Mouse (Mus musculus): Measurements from ENCODE around the gene Crym. TPM values are rescaled to one million over a fixed set of nuclear protein-coding genes. Genes with fewer than 3 reads are reported as not detected.

Crym gene
- not detected in 2 replicates for polyA plus RNA-seq (2012; ENCODE audit: insufficient read depth, low replicate concordance)

DNA sequence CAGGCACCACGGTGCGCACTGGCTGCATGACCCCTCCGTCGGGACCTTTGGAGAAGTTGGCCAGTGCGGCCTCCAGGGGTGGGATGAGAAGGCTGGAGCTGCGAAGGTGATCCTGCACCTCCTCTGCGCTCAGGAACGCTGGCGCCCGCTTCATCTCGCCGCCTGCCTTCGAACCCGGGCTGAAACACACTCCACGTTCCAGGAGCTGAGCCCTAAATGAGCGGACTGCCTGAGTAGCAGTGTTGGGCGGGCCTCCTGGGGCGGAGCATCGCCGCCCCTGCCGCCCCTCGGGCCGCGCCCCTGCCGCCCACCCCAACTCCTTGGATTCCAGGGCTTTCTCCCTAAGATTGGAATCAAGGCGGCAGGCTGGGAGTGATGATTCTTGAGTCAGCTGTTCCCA lies at the start of gene Crym:
Gene Crym, minus strand, starts transcription at position 341 of the 400 bp plus-strand sequence.
- no peaks in the 10 kb centered on the region for H3K36me3 ChIP-seq (replicated peaks; ENCODE audit: low read length)
- H3K4me3 ChIP-seq (replicated peaks) = no peak within 1 kb of the TSS
- H3K9me3 ChIP-seq = peaks cover 11% of the 10 kb centered on the region; the same call in 1 of the 2 replicates
- no peak for TF ChIP-seq GATA1 (IDR thresholded peaks at IDR 0.05; ENCODE audit: borderline replicate concordance, low read length)
- no peak for TF ChIP-seq FLI1 (IDR thresholded peaks at IDR 0.05; ENCODE audit: low read length)
- peaks cover 37% of the 10 kb centered on the region for H3K27me3 ChIP-seq (replicated peaks)
- peaks cover 16% of the 10 kb centered on the region for H3K4me1 ChIP-seq

DNA sequence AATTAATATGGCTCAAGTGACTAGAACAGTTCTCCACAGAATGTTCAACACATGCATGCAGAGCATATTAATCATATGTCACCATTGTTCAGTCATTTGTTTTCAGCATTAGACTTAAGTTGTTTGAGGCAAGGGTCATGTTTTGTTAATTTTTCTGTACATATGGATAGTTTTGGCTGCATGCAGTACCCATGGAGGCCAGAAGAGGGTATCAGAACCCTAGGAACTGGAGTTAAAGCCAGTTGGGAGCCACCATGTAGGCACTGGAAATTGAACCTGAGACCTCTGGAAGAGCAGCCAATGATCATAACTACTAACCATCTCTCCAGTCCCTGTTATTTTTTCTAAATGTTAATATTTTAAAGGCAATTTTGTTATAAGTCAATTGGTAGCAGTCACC lies 39.2 kb upstream of the Crym start:
- TF ChIP-seq GATA1 (IDR thresholded peaks at IDR 0.05; ENCODE audit: borderline replicate concordance, low read length) = no peak
- Histone ChIP-seq H3K4me3 (replicated peaks) (no peak overlapping the region), H3K27me3 (replicated peaks) (no peaks in the 10 kb centered on the region), H3K36me3 (replicated peaks; ENCODE audit: low read length) (no peaks in the 10 kb centered on the region), H3K9me3 (no peaks in the 10 kb centered on the region), H3K4me1 (no peaks in the 10 kb centered on the region)

DNA sequence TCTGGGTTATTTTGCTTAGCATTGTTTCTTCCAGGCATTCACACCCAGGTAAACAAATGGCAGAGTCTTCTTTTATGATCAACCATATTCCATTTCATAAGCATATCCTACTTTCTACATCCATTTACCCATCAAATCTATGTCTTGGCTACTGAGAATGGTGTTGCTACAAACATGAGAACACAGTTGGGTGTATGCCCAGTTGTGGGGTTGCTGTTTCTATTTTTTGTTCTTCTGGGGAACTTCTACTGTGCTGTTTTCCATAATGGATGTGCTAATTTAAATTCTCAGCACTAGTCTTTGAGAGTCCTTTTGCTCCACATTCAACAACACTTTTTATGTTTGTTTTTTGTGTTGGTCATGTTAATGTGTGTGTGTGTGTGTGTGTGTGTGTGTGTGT lies 26.6 kb upstream of the Crym start:
- no peak overlapping the region for H3K4me3 ChIP-seq (replicated peaks)
- no peaks in the 10 kb centered on the region for H3K9me3 ChIP-seq
- H3K27me3 ChIP-seq (replicated peaks) = no peaks in the 10 kb centered on the region
- H3K4me1 ChIP-seq = no peaks in the 10 kb centered on the region
- no peaks in the 10 kb centered on the region for H3K36me3 ChIP-seq (replicated peaks; ENCODE audit: low read length)
- TF ChIP-seq GATA1 (IDR thresholded peaks at IDR 0.05; ENCODE audit: borderline replicate concordance, low read length) (no peak), FLI1 (IDR thresholded peaks at IDR 0.05; ENCODE audit: low read length) (no peak)

DNA sequence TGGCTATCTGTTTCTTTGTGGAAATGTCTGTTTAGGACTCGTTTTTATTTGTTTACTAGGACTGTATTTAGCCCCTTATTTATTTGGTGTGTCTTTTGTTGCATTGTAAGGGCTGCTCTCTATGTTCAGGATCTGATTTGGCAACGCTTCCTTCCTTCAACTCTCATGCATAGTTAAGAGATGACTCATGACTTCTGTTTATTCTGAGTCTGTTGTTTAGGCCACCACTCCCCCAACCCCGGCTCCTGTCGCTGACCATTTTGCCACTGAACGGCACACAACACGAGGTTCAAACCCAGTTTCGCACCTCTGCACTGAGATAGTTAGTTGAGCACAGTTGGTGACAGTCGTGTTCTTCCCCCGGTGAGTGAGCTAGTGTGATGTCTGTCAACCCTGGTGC lies 4.1 kb upstream of the Crym start:
- TF ChIP-seq FLI1 (IDR thresholded peaks at IDR 0.05; ENCODE audit: low read length) = no peak
- no peak for TF ChIP-seq GATA1 (IDR thresholded peaks at IDR 0.05; ENCODE audit: borderline replicate concordance, low read length)
- H3K9me3 ChIP-seq = peaks cover 11% of the 10 kb centered on the region; the same call in 1 of the 2 replicates
- peak overlapping the region; percentile 70 for H3K4me3 ChIP-seq (replicated peaks)
- no peaks in the 10 kb centered on the region for H3K36me3 ChIP-seq (replicated peaks; ENCODE audit: low read length)
- H3K4me1 ChIP-seq = peaks cover 16% of the 10 kb centered on the region
- H3K27me3 ChIP-seq (replicated peaks) = peaks cover 25% of the 10 kb centered on the region

DNA sequence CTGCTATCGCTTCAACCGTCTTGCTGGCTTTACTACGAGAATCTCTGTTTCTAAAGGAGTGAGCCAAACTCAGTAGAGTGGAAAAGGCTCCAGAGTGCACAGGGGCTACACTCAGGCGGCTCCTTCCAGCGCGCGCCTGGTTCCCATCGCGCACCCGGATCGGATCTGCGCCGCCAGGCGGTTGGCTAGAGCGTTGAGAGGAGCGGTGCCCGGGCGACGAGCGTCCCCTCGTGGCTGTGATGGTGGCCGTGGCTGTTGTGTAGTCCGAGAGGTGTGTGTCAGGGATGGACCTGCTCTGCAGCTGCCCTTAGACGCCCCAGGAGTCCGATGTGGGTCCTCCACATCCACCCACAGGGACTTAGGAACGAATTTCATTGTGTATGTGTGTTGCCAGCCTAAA lies 1.9 kb upstream of the Crym start, which contains the start of gene Abca14:
Gene Abca14, plus strand, starts transcription at position 173 of the 400 bp plus-strand sequence.
- peaks cover 16% of the 10 kb centered on the region for H3K4me1 ChIP-seq
- H3K36me3 ChIP-seq (replicated peaks; ENCODE audit: low read length) = no peaks in the 10 kb centered on the region
- peak within 1 kb of the TSS; percentile 42 for H3K4me3 ChIP-seq (replicated peaks)
- no peak for TF ChIP-seq FLI1 (IDR thresholded peaks at IDR 0.05; ENCODE audit: low read length)
- TF ChIP-seq GATA1 (IDR thresholded peaks at IDR 0.05; ENCODE audit: borderline replicate concordance, low read length) = no peak
- H3K9me3 ChIP-seq = peaks cover 11% of the 10 kb centered on the region; the same call in 1 of the 2 replicates
- peaks cover 35% of the 10 kb centered on the region for H3K27me3 ChIP-seq (replicated peaks)

DNA sequence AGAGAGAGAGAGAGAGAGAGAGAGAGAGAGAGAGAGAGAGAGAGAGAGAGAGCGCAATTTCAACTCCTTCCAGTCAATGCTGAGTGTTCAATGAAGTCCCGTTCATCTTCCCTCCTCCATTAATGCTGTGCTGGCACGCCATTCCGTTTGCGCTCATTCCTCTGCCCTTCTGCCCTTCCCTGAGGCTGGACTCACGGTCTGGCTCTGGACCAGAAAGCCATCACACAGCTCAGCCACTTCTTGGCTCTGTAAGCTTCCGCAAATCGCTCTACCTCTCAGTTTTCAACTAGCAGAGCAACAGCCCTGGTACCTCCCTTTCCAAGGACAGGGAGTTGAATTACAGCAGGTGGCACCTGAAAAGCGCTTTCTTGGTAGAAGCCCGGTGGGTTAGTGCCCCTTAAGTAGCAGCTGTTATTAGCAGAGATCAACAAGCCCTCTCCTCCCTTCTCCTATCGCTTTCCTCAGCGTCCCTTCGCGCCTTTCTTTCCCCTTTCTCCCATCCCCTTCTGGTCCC lies 623 bp downstream of the Crym start:
- peaks cover 16% of the 10 kb centered on the region for H3K4me1 ChIP-seq

DNA sequence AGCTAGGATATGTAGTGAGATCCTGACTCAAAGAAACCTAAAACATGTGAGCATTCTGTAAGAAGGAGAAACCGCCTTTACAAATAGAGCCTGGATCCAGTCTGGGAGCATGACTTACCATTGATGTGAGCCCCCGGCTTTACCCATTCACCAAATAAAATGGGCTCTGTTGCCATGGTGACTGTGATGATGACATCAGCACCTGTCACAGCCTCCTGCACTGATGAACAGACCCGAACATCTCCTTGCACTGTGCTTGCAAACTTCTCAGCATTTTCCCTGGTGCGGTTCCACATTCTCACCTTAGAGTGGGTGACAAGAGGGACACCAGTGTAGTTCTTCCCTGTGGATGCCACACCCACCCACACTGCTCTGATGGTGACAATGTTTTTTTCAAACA lies 6.7 kb downstream of the Crym start:
- Histone ChIP-seq H3K4me3 (replicated peaks) (no peak overlapping the region), H3K36me3 (replicated peaks; ENCODE audit: low read length) (no peaks in the 10 kb centered on the region), H3K27me3 (replicated peaks) (peaks cover 4% of the 10 kb centered on the region), H3K9me3 (no peaks in the 10 kb centered on the region), H3K4me1 (no peaks in the 10 kb centered on the region)
- TF ChIP-seq GATA1 (IDR thresholded peaks at IDR 0.05; ENCODE audit: borderline replicate concordance, low read length) (no peak), FLI1 (IDR thresholded peaks at IDR 0.05; ENCODE audit: low read length) (no peak)

More for the DNA sequence above, 623 bp downstream of the Crym start:
- peaks cover 37% of the 10 kb centered on the region for H3K27me3 ChIP-seq (replicated peaks)
- TF ChIP-seq FLI1 (IDR thresholded peaks at IDR 0.05; ENCODE audit: low read length) = no peak
- TF ChIP-seq GATA1 (IDR thresholded peaks at IDR 0.05; ENCODE audit: borderline replicate concordance, low read length) = no peak
- H3K9me3 ChIP-seq = peaks cover 11% of the 10 kb centered on the region; the same call in 1 of the 2 replicates
- no peak overlapping the region for H3K4me3 ChIP-seq (replicated peaks)
- H3K36me3 ChIP-seq (replicated peaks; ENCODE audit: low read length) = no peaks in the 10 kb centered on the region

DNA sequence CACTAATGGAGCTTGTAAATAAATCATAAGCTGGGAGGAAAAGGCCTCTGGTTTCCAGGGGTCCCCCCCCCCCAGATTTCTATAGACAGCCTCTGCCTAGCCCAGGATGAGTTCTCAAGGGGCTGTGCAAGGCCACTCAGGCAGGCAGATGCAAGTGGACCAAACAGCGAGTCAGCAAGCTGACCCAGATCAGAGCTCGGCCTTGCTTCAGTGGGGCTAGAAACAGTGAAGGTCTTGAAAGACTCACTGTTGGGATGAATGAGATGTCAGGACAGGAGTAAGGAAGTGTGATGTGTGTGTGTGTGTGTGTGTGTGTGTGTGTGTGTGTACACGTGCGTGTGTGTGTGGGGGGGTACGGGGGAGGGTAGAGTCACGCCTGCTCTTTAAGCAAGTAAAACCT lies 9.1 kb downstream of the Crym start:
- Histone ChIP-seq H3K4me1 (no peaks in the 10 kb centered on the region), H3K36me3 (replicated peaks; ENCODE audit: low read length) (no peaks in the 10 kb centered on the region), H3K4me3 (replicated peaks) (no peak overlapping the region), H3K9me3 (no peaks in the 10 kb centered on the region), H3K27me3 (replicated peaks) (no peaks in the 10 kb centered on the region)
- no peak for TF ChIP-seq GATA1 (IDR thresholded peaks at IDR 0.05; ENCODE audit: borderline replicate concordance, low read length)
- TF ChIP-seq FLI1 (IDR thresholded peaks at IDR 0.05; ENCODE audit: low read length) = no peak

DNA sequence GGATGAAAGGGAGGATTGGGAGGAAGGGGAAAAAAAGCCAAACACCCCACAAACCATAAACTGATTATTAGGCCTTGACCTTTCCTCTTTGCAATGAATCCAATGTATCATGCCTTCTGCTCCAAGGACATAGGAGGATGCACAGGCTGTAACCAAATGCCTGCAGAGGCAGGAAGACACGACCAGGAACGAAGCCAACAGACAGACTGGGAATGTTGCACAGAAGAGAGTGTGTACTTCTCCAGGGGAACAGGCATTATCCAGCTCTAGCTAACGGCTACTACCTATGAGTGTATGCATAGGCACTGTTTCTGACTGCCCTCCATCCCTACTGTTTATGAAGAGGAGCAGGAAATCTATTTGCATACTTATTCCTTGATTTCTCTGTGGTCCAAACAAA lies 9.7 kb downstream of the Crym start:
- Histone ChIP-seq H3K36me3 (replicated peaks; ENCODE audit: low read length) (no peaks in the 10 kb centered on the region), H3K9me3 (no peaks in the 10 kb centered on the region), H3K4me3 (replicated peaks) (no peak overlapping the region), H3K4me1 (no peaks in the 10 kb centered on the region), H3K27me3 (replicated peaks) (no peaks in the 10 kb centered on the region)
- TF ChIP-seq GATA1 (IDR thresholded peaks at IDR 0.05; ENCODE audit: borderline replicate concordance, low read length) = no peak
- no peak for TF ChIP-seq FLI1 (IDR thresholded peaks at IDR 0.05; ENCODE audit: low read length)

DNA sequence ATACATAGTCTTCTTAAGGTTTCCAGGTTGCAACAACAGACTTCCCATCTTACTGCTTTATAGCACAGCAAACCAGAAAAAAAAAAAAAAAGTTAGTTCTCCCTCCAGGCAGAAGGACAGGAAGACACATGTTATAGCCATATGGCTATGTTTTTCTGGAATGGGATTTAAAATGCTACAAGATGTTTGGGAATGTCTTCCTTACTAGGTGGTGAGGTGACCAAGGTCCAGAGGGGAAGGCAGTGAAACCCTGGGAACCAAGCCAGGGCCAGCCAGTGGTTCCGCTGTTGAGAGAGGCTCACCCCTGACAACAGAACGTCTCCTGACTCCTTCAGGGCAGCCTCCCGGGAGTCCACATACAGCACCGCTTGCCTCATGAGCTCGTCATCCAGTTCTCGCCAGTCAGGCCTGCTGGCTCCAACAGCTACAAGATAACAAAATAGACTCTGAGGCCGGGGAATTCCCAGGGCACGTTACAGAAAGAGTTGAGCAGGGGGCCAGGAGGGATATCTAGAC lies 11.7 kb downstream of the Crym start:
- TF ChIP-seq GATA1 (IDR thresholded peaks at IDR 0.05; ENCODE audit: borderline replicate concordance, low read length) = no peak
- TF ChIP-seq FLI1 (IDR thresholded peaks at IDR 0.05; ENCODE audit: low read length) = no peak
- Histone ChIP-seq H3K9me3 (no peaks in the 10 kb centered on the region), H3K4me1 (no peaks in the 10 kb centered on the region), H3K27me3 (replicated peaks) (no peaks in the 10 kb centered on the region), H3K36me3 (replicated peaks; ENCODE audit: low read length) (no peaks in the 10 kb centered on the region), H3K4me3 (replicated peaks) (no peak overlapping the region)
